Mouse (Mus musculus) heart, embryonic 13.5 days (tissue): ENCODE measurements at regions not wholly inside any gene's neighbourhood (a gene's known extent, or its start where the extent isn't known, plus 50 kb on each side); places are given as distances from the start of the nearest gene placed in this dataset.

Experiments
- ATAC-seq: fragments of 200-750 bp; cut with Nextera tagmentation; 2 replicates; pipeline ENCODE4 v1.8.0; 2017; ENCODE audit warnings: moderate TSS enrichment; ENCODE audit not compliant: insufficient number of reproducible peaks, low FRiP score, low TSS enrichment; ENCODE audit errors: extremely low read depth
- H3K27ac ChIP-seq: fragments of 300-500 bp; sonication (generic); replicated peaks from 2 replicates; pipeline ENCODE4 v1.5.1; 2015; ENCODE audit warnings: moderate library complexity, mild to moderate bottlenecking, inconsistent platforms
- H3K27me3 ChIP-seq: fragments of 300-500 bp; sonication (generic); replicated peaks from 2 replicates; pipeline ENCODE4 v1.6.1; 2015; ENCODE audit warnings: mild to moderate bottlenecking, inconsistent platforms
- H3K36me3 ChIP-seq: fragments of 300-500 bp; sonication (generic); 2 replicates; pipeline ENCODE4 v1.6.1; 2015; ENCODE audit warnings: mild to moderate bottlenecking, inconsistent platforms
- H3K4me1 ChIP-seq: fragments of 300-500 bp; sonication (generic); 2 replicates; pipeline ENCODE4 v1.6.1; 2015; ENCODE audit warnings: inconsistent platforms
- H3K4me2 ChIP-seq: fragments of 300-500 bp; sonication (generic); 2 replicates; pipeline ENCODE4 v1.6.1; 2015; ENCODE audit warnings: inconsistent platforms, mild to moderate bottlenecking, moderate library complexity
- H3K4me3 ChIP-seq: fragments of 300-500 bp; sonication (generic); 2 replicates; pipeline ENCODE4 v1.5.1; 2015; ENCODE audit warnings: moderate library complexity, mild to moderate bottlenecking, inconsistent platforms
- H3K9ac ChIP-seq: fragments of 300-500 bp; sonication (generic); 2 replicates; pipeline ENCODE4 v1.6.1; 2015; ENCODE audit warnings: inconsistent platforms, mild to moderate bottlenecking, moderate library complexity
- H3K9me3 ChIP-seq: fragments of 300-500 bp; sonication (generic); 2 replicates; pipeline ENCODE4 v1.6.1; 2016; ENCODE audit warnings: inconsistent platforms
- WGBS: fragments of 180-500 bp; shearing (Covaris S2); methylation state at CpG from one replicate; pipeline ENCODE4 v1.1.7; 2015; ENCODE audit warnings: mixed read lengths; 5-methylcytosine and 5-hydroxymethylcytosine counted together

GRCm38 (mm10) chr15:67315202-67315601, 814.5 kb upstream of the Lrrc6 start:
- no peak overlapping the region for H3K4me2 ChIP-seq

DNA sequence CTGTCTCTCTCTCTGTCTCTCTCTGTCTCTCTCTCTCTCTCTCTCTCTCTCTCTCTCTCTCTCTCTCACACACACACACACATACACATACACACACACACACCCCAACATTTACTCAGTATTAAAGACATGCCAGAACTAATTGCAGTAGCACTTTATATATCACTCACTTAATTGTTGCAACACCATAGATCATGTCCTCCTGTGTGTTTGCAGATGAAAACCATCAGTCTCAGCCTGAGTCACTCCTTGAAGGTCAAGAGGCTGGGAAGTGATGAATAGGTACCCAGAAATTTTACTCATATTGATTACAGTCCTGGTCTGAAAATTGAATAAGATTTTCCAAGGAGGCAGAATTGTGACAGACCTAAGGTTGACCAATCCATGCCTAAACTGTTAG, 812.9 kb upstream of the Lrrc6 start:
- Histone ChIP-seq H3K9ac (no peak overlapping the region), H3K27ac (no peak overlapping the region), H3K4me3 (no peak overlapping the region), H3K4me1 (no peaks in the 10 kb centered on the region), H3K36me3 (no peaks in the 10 kb centered on the region), H3K27me3 (no peaks in the 10 kb centered on the region), H3K4me2 (no peak overlapping the region), H3K9me3 (no peaks in the 10 kb centered on the region)
- no peak for ATAC-seq

More at GRCm38 (mm10) chr15:67315202-67315601, 814.5 kb upstream of the Lrrc6 start:
- Histone ChIP-seq H3K9ac (no peak overlapping the region), H3K27ac (no peak overlapping the region), H3K36me3 (no peaks in the 10 kb centered on the region), H3K27me3 (no peaks in the 10 kb centered on the region), H3K4me3 (no peak overlapping the region), H3K4me1 (no peaks in the 10 kb centered on the region), H3K9me3 (no peaks in the 10 kb centered on the region)
- WGBS: 59% methylated on average over 1 of the region's 1 CpGs
- ATAC-seq: no peak

DNA sequence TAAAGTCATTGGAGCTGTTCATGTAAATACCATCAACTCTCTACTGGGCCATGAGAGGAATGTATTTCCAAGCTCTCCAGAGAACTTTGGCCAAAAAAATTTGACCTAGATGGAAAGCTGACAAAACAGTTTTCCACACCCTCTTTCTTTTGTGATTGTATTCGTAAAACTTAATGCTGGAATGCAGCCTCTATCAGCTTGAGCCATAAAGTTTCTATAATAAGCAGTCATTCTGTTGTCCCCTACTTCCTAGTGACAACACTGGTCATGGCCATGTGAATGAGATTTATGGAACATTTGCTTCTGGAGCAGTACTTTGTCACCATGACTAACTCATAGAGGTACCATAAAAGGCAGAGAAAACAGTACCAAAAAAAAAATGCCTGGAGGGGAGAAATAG, 805.0 kb upstream of the Lrrc6 start:
- Histone ChIP-seq H3K36me3 (no peaks in the 10 kb centered on the region), H3K27ac (no peak overlapping the region), H3K4me3 (no peak overlapping the region), H3K9me3 (no peaks in the 10 kb centered on the region), H3K4me2 (no peak overlapping the region), H3K27me3 (no peaks in the 10 kb centered on the region), H3K4me1 (peaks cover 16% of the 10 kb centered on the region), H3K9ac (no peak overlapping the region)
- WGBS: 26% methylated on average over 1 of the region's 1 CpGs
- ATAC-seq: no peak

- WGBS: 68% methylated on average over 1 of the region's 1 CpGs
- no peak overlapping the region for H3K4me2 ChIP-seq
- no peaks in the 10 kb centered on the region for H3K36me3 ChIP-seq
- H3K4me1 ChIP-seq: peaks cover 22% of the 10 kb centered on the region
- no peaks in the 10 kb centered on the region for H3K9me3 ChIP-seq
- no peak overlapping the region for H3K4me3 ChIP-seq
- H3K27ac ChIP-seq: no peak overlapping the region
- H3K9ac ChIP-seq: no peak overlapping the region
- ATAC-seq: no peak
- no peaks in the 10 kb centered on the region for H3K27me3 ChIP-seq
Observed at GRCm38 (mm10) chr15:67303804-67304203, 803.1 kb upstream of the Lrrc6 start.

GRCm38 (mm10) chr15:67301871-67302363, 801.2 kb upstream of the Lrrc6 start:
- no peaks in the 10 kb centered on the region for H3K36me3 ChIP-seq
- H3K9me3 ChIP-seq: no peaks in the 10 kb centered on the region
- no peak overlapping the region for H3K4me2 ChIP-seq
- no peaks in the 10 kb centered on the region for H3K27me3 ChIP-seq
- WGBS: 19% methylated on average over 6 of the region's 6 CpGs
- H3K4me3 ChIP-seq: no peak overlapping the region
- no peak overlapping the region for H3K9ac ChIP-seq
- H3K27ac ChIP-seq: peak overlapping the region; percentile 50
- ATAC-seq: no peak
- H3K4me1 ChIP-seq: peaks cover 22% of the 10 kb centered on the region

DNA sequence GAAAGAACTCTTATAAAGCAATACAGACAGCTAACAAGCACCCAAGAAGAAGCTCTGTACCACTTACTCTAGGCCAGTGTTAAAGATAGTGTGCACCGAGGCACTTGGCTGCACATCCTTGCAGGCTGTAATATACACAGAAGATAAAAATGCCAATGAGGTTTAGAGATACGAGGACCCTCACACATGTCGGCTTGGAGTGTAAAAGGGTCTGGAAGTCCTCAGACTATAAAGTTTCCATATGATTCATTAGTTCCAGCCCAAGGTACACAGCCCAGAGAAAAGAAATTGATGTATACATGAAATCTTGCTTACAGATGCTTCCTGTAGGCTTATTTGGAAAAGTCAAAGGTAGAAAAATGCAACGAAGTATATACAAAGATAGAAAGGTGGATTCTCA, 800.3 kb upstream of the Lrrc6 start:
- no peak; the same call in 1 of the 2 replicates for ATAC-seq
- H3K27ac ChIP-seq: peak overlapping the region; percentile 50
- WGBS: 26% methylated on average over 4 of the region's 4 CpGs

GRCm38 (mm10) chr15:67294797-67295196, 794.1 kb upstream of the Lrrc6 start:
- H3K27ac ChIP-seq: no peak overlapping the region
- no peaks in the 10 kb centered on the region for H3K4me1 ChIP-seq
- no peak for ATAC-seq
- no peaks in the 10 kb centered on the region for H3K36me3 ChIP-seq
- H3K9ac ChIP-seq: no peak overlapping the region
- H3K27me3 ChIP-seq: no peaks in the 10 kb centered on the region
- WGBS: 74% methylated on average over 1 of the region's 1 CpGs
- H3K9me3 ChIP-seq: no peaks in the 10 kb centered on the region
- no peak overlapping the region for H3K4me2 ChIP-seq
- no peak overlapping the region for H3K4me3 ChIP-seq

More for the DNA sequence above, 800.3 kb upstream of the Lrrc6 start:
- H3K9me3 ChIP-seq: no peaks in the 10 kb centered on the region
- peaks cover 22% of the 10 kb centered on the region for H3K4me1 ChIP-seq
- H3K4me2 ChIP-seq: no peak overlapping the region
- H3K4me3 ChIP-seq: no peak overlapping the region
- H3K9ac ChIP-seq: no peak overlapping the region
- no peaks in the 10 kb centered on the region for H3K36me3 ChIP-seq
- no peaks in the 10 kb centered on the region for H3K27me3 ChIP-seq

GRCm38 (mm10) chr15:67289749-67290148, 789.0 kb upstream of the Lrrc6 start:
- 53% methylated on average over 4 of the region's 4 CpGs for WGBS
- H3K4me2 ChIP-seq: no peak overlapping the region
- no peaks in the 10 kb centered on the region for H3K36me3 ChIP-seq
- ATAC-seq: no peak
- no peaks in the 10 kb centered on the region for H3K27me3 ChIP-seq
- no peak overlapping the region for H3K9ac ChIP-seq
- no peak overlapping the region for H3K4me3 ChIP-seq
- no peaks in the 10 kb centered on the region for H3K9me3 ChIP-seq
- no peak overlapping the region for H3K27ac ChIP-seq
- H3K4me1 ChIP-seq: no peaks in the 10 kb centered on the region

- Histone ChIP-seq H3K4me2 (no peak overlapping the region), H3K27ac (no peak overlapping the region), H3K4me3 (no peak overlapping the region), H3K27me3 (no peaks in the 10 kb centered on the region), H3K9ac (no peak overlapping the region), H3K9me3 (no peaks in the 10 kb centered on the region), H3K36me3 (no peaks in the 10 kb centered on the region), H3K4me1 (no peaks in the 10 kb centered on the region)
- 63% methylated on average over 4 of the region's 4 CpGs for WGBS
- ATAC-seq: no peak
Observed at GRCm38 (mm10) chr15:67284941-67285340, 784.2 kb upstream of the Lrrc6 start.

GRCm38 (mm10) chr15:67283275-67283972, 782.7 kb upstream of the Lrrc6 start:
- Histone ChIP-seq H3K27me3 (no peaks in the 10 kb centered on the region), H3K4me1 (no peaks in the 10 kb centered on the region), H3K9ac (no peak overlapping the region), H3K27ac (no peak overlapping the region), H3K4me2 (no peak overlapping the region), H3K36me3 (no peaks in the 10 kb centered on the region), H3K9me3 (no peaks in the 10 kb centered on the region), H3K4me3 (no peak overlapping the region)
- no peak for ATAC-seq
- 78% methylated on average over 3 of the region's 3 CpGs for WGBS

DNA sequence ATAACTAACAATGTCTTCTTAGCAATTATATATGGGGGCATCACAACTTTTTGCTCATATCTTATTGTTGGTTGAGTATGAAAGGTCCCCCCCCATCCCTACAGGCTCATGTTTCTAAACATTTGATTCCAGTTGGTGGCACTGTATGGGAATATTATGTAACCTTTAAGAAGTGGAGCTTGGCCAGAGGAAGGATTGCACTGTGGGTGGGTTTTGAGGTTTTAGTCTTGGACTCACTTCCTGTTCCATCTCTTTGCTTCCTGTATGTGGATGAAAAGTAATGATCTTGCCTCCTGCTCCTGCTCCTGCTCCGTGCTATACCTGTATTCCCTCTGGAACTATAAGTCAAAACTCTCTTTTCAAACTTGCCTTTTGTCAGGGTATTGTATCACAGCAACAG, 778.2 kb upstream of the Lrrc6 start:
- no peaks in the 10 kb centered on the region for H3K36me3 ChIP-seq
- H3K27me3 ChIP-seq: no peaks in the 10 kb centered on the region
- WGBS: 50% methylated on average over 1 of the region's 1 CpGs
- no peak for ATAC-seq
- H3K4me2 ChIP-seq: no peak overlapping the region
- no peak overlapping the region for H3K27ac ChIP-seq
- H3K4me3 ChIP-seq: no peak overlapping the region
- no peaks in the 10 kb centered on the region for H3K4me1 ChIP-seq
- no peaks in the 10 kb centered on the region for H3K9me3 ChIP-seq
- no peak overlapping the region for H3K9ac ChIP-seq

DNA sequence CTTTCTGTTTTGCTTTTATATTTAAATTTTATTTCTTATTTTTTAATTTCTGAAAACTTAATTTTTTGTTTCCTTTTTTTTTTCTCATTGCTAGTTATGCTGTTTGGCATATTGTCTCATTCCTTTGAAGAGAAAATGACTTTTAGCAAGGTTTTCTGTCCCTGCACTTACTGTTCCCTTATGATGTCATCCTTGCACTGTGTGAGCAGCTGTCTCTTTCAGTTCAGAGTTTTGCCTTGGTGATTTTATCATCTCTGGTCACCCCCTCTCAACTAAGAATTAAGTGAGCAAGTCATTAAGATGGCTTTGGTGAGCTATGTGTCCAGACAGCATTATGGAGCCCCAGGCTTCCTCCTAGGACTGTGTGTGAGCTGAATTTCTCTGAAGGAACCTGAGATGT, 774.3 kb upstream of the Lrrc6 start:
- no peak overlapping the region for H3K9ac ChIP-seq
- no peak overlapping the region for H3K4me2 ChIP-seq
- H3K27me3 ChIP-seq: no peaks in the 10 kb centered on the region
- no peaks in the 10 kb centered on the region for H3K9me3 ChIP-seq
- no peak for ATAC-seq
- no peak overlapping the region for H3K4me3 ChIP-seq
- no peaks in the 10 kb centered on the region for H3K4me1 ChIP-seq
- H3K36me3 ChIP-seq: no peaks in the 10 kb centered on the region
- H3K27ac ChIP-seq: no peak overlapping the region
